Mouse (Mus musculus) limb, embryonic 15.5 days (tissue): ENCODE results near the gene Raet1d. TPM values are rescaled to one million over a fixed set of nuclear protein-coding genes. Genes with fewer than 3 reads are reported as not detected.
A peak's percentile ranks its signal among the peaks of the same experiment; 100 is the strongest.
"Not testable (repeated sequence)": the region's sequence is repeated elsewhere in the genome, so short reads cannot be mapped to it uniquely, and the experiment has no call there.

Source experiments
- ATAC-seq: fragments of 200-750 bp; cut with Nextera tagmentation; 2 replicates; pipeline ENCODE4 v1.8.0; 2017; ENCODE audit warnings: low read depth, moderate TSS enrichment; ENCODE audit not compliant: insufficient number of reproducible peaks, low FRiP score, low TSS enrichment
- H3K27ac ChIP-seq: fragments of 300-500 bp; sonication (generic); 2 replicates; pipeline ENCODE4 v1.5.1; 2015; ENCODE audit warnings: moderate library complexity, mild to moderate bottlenecking, inconsistent platforms
- H3K27me3 ChIP-seq: fragments of 300-500 bp; sonication (generic); 2 replicates; pipeline ENCODE4 v1.6.1; 2015; ENCODE audit warnings: inconsistent platforms
- H3K36me3 ChIP-seq: fragments of 300-500 bp; sonication (generic); 2 replicates; pipeline ENCODE4 v1.6.1; 2015; ENCODE audit warnings: inconsistent platforms
- H3K4me1 ChIP-seq: fragments of 300-500 bp; sonication (generic); 2 replicates; pipeline ENCODE4 v1.6.1; 2015; ENCODE audit warnings: inconsistent platforms
- H3K4me2 ChIP-seq: fragments of 300-500 bp; sonication (generic); 2 replicates; pipeline ENCODE4 v1.6.1; 2015; ENCODE audit warnings: mild to moderate bottlenecking, inconsistent platforms
- H3K4me3 ChIP-seq: fragments of 300-500 bp; sonication (generic); 2 replicates; pipeline ENCODE4 v1.5.1; 2015; ENCODE audit warnings: mild to moderate bottlenecking, inconsistent platforms
- H3K9ac ChIP-seq: fragments of 300-500 bp; sonication (generic); 2 replicates; pipeline ENCODE4 v1.6.1; 2015; ENCODE audit warnings: inconsistent platforms
- H3K9me3 ChIP-seq: fragments of 300-500 bp; sonication (generic); 2 replicates; pipeline ENCODE4 v1.6.1; 2016; ENCODE audit warnings: inconsistent platforms
- WGBS: fragments of 180-500 bp; shearing (Covaris S2); methylation state at CpG from one replicate; pipeline ENCODE4 v1.1.7; 2015; 5-methylcytosine and 5-hydroxymethylcytosine counted together
- polyA plus RNA-seq: library from polyadenylated mRNA; unstranded; fragments of >200 nt; fragmentation: Nextera tagmentation; extraction: Ambion mirVana; gene quantifications from 2 replicates; pipeline ENCODE4 v1.2.1, GENCODE M21; 2015

Gene Raet1d
- 16.1 and 16.9 TPM in 2 replicates for polyA plus RNA-seq

- H3K9me3 ChIP-seq, H3K27ac ChIP-seq, ATAC-seq, H3K36me3 ChIP-seq, H3K9ac ChIP-seq, H3K27me3 ChIP-seq, H3K4me2 ChIP-seq, H3K4me3 ChIP-seq, H3K4me1 ChIP-seq: not testable (repeated sequence)
- WGBS = 67% methylated on average over 3 of the region's 3 CpGs
Observed at GRCm38 (mm10) chr10:22360252-22360651, at the start of gene Raet1d. TSS of gene Raet1d (plus strand) at chr10:22360552.

GRCm38 (mm10) chr10:22322858-22323257 is 37.5 kb upstream of the Raet1d start:
- H3K36me3 ChIP-seq = no peaks in the 10 kb centered on the region
- H3K9ac ChIP-seq = no peak overlapping the region
- no peak overlapping the region for H3K4me3 ChIP-seq
- no peak for ATAC-seq
- H3K27ac ChIP-seq = no peak overlapping the region
- WGBS = 84% methylated on average over 2 of the region's 2 CpGs
- no peaks in the 10 kb centered on the region for H3K4me1 ChIP-seq
- no peaks in the 10 kb centered on the region for H3K9me3 ChIP-seq
- H3K27me3 ChIP-seq = no peaks in the 10 kb centered on the region
- H3K4me2 ChIP-seq = no peak overlapping the region

- H3K4me3 ChIP-seq, H3K4me2 ChIP-seq, H3K4me1 ChIP-seq, ATAC-seq, H3K27me3 ChIP-seq, H3K9me3 ChIP-seq, H3K9ac ChIP-seq, H3K36me3 ChIP-seq, H3K27ac ChIP-seq: not testable (repeated sequence)
- 61% methylated on average over 4 of the region's 4 CpGs for WGBS
Observed at GRCm38 (mm10) chr10:22345721-22346120, 14.6 kb upstream of the Raet1d start.

DNA sequence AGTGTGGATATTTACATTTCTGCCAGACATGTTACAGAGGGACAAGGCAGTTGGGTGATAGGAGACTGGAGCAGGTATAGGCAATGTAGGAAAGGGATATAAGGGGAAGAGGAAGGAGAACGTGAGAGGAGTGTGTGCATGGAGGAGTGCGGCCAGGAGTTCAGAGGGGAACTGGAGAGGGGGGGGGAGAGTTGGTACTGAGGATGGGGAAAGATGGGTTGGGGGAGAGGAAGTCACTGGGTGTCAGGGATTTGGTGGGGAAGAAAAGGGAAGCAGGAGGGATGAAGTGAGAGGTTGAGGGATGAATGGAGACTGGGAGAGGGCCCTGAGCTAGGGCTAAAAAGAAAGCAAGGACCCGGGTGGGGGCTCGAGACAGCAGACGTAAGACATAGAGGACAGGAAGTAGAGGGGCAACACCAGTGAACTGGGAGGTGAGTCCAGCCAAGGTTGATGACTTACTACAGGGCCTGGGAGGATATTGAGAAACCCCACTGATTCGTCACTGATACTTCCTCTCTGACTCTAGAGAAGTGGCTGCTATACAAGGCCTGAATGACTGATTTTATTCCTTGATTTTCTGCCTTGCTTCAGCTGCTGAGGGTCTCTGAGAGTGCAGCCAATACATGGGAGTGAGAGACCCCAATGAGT is 6.7 kb upstream of the Raet1d start:
- ATAC-seq, H3K9ac ChIP-seq, H3K4me3 ChIP-seq, H3K27ac ChIP-seq, H3K27me3 ChIP-seq, H3K9me3 ChIP-seq, H3K4me2 ChIP-seq, H3K4me1 ChIP-seq, H3K36me3 ChIP-seq: not testable (repeated sequence)
- WGBS = 68% methylated on average over 6 of the region's 6 CpGs

DNA sequence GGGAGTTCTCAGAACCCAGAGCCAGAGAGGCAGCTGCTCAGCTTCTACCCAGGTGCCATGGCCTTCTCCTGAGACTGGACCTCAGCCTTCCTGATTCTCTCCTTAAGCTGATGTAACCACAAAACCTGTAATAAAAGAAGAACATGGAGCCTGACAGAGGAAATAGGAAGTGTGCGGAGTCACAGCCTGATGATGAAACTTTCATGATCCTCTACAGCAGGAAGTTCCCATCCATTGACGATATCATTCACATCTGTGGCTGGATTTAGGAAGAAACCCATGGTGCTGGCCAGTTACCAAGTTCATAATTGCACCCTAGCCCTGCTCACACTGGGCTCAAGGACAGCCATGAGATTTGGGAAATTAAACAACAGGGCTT is 6.2 kb upstream of the Raet1d start:
- not testable (repeated sequence) for H3K36me3 ChIP-seq, H3K9me3 ChIP-seq, H3K27me3 ChIP-seq, ATAC-seq, H3K4me1 ChIP-seq, H3K27ac ChIP-seq, H3K4me3 ChIP-seq, H3K9ac ChIP-seq, H3K4me2 ChIP-seq
- WGBS = 65% methylated on average over 2 of the region's 2 CpGs

DNA sequence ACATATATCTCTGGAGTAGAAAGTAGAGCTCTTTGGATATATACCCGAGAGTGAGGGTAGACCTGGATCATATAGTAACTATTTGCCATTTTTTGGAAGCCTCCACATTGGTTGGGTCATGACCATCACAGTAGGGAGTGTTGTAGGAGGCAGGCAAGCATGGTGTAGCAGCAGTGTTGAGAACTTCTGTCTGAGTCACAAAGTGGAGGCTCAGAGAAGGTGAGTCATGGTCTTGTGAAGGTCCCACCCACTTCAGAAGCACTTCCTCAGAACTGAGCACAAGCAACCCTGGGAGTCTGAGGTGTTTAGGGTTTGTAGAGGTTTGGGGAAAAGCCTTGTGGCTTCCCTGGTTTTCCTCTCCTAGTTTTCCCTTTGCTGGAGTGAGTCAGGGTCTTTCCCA is 3.0 kb upstream of the Raet1d start:
- H3K4me1 ChIP-seq, ATAC-seq, H3K4me3 ChIP-seq, H3K27me3 ChIP-seq, H3K4me2 ChIP-seq, H3K27ac ChIP-seq, H3K9ac ChIP-seq, H3K9me3 ChIP-seq, H3K36me3 ChIP-seq: not testable (repeated sequence)
- 65% methylated on average over 1 of the region's 1 CpGs for WGBS

DNA sequence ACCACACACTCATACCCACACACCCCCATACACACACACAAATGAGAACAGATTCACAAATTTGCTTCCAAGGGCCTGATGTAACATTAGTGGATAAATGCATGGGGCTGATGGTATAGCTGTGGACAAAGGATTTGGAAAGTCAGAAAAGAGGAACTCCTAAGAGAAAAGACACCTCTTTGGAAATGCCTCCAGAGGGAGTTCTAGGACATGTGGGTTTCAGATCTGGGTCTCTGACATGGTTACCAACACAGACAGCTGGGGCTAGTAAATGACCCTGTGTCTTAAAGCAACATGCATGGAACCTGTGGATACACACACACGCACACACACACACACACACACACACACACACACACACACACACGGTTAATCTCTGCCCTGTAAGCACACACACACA is 605 bp downstream of the Raet1d start:
- not testable (repeated sequence) for H3K4me1 ChIP-seq, H3K9me3 ChIP-seq, H3K27me3 ChIP-seq, ATAC-seq, H3K9ac ChIP-seq, H3K27ac ChIP-seq, H3K36me3 ChIP-seq, H3K4me2 ChIP-seq, H3K4me3 ChIP-seq
- 36% methylated on average over 2 of the region's 2 CpGs for WGBS

DNA sequence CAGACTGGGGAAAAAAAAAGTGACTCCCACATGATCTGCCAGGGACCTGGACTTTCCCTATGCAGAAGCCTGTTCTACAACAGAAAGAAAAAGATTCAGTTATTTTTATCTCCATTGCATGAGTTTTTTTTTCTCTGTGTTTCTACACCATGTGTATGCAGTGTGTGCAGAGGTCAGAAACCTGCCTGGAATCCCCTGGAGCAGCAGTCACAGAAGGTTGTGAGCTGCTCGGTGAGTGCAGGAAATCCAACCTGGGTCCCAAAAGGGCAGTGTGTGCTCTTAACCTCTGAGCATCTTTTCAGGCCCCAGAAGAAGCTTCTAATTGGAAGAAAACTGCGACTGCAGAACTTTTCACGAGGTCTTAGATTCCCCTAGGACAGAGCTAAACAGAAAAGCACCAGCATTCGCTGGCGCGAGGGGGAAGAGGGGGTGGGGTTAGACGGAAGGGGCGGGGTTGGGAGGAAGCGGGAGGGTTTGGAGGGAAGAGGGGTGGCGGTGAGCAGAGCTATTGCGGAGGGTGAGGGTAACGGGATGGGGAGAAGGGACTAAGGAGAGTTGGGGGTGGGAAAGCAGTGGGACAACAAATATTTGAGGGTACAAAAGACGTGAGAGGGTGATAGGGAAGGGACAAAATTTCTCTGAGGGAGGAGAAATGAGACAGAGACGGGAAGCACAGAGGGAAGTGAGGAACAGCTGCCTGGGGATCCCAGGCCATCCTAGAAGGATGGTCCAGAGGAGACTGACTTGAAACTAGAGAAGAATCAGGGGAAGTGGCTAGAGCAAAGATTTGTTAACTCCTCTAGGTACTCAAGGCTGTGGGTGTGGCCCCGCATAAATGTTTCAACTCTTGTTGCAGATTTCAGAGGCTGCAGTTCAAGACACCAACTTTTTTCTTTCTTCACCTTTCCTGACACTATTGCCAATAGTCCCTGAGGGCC is 1.3 kb downstream of the Raet1d start:
- 0% methylated on average over 9 of the region's 15 CpGs for WGBS
- H3K4me1 ChIP-seq, H3K27ac ChIP-seq, H3K9me3 ChIP-seq, H3K9ac ChIP-seq, H3K27me3 ChIP-seq, H3K36me3 ChIP-seq: not testable (repeated sequence)
- H3K4me3 ChIP-seq = peak overlapping the region; percentile 25
- peak overlapping the region; percentile 33 for H3K4me2 ChIP-seq
- ATAC-seq = peak; percentile 74; the same call in 1 of the 2 replicates

DNA sequence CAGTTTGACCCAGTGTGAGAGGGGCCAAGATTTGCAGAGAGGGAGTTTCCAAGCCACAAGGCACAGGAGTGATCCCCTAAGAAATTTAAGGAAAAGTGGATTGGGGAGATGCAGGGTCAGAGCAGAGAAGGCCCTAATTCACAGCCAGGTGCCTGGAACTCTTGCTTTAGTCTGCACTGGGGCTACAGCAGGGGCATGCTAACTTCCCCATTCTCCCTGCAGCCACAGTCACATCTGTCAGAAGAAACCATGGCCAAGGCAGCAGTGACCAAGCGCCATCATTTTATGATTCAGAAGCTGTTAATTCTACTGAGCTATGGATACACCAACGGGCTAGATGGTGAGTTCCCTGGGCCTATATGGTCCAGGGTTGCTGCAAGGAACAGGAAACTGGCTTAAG is 2.1 kb downstream of the Raet1d start:
- not testable (repeated sequence) for ATAC-seq, H3K27me3 ChIP-seq, H3K36me3 ChIP-seq, H3K4me2 ChIP-seq, H3K4me1 ChIP-seq, H3K9ac ChIP-seq, H3K9me3 ChIP-seq, H3K4me3 ChIP-seq, H3K27ac ChIP-seq
- WGBS = 75% methylated on average over 2 of the region's 2 CpGs

DNA sequence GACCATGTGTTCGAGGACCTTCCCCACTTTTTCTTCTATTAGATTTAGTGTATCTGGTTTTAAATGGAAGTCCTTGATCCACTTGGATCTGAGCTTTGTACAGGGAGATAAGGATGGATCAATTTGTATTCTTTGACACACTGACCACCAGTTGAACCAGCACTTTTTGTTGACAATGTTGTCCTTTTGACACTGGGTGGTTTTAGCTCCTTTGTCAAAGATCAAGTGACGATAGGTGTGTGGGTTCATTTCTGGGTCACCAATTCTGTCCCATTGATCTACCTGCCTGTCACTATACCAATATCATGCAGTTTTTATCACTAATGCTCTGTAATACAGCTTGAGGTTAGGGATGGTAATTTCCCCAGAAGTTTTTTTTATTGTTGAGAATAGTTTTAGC is 4.6 kb downstream of the Raet1d start:
- not testable (repeated sequence) for H3K4me2 ChIP-seq, H3K27ac ChIP-seq, H3K9ac ChIP-seq, ATAC-seq, H3K27me3 ChIP-seq, H3K4me1 ChIP-seq, H3K36me3 ChIP-seq, H3K9me3 ChIP-seq, H3K4me3 ChIP-seq
- WGBS = 86% methylated on average over 2 of the region's 2 CpGs

DNA sequence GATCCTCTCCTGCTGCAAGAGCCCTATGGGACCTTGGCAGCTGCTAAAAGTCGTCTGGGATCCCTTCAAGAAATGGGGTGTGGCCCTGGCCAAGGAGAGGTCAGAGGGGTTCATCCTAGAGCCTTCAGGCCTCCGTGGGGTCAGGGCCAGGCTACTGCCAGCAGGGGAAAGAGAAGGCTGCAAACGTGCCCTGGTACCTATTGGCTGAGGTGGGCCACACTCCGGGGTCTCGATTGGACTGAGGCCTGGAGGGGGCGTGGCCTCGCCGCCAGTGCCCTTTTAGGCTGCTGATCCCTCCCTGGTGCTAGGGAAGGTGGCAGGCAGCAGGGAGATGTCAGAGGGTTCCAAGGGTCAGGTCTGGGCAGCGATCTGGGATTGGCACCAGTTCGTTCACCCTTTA is 20.9 kb downstream of the Raet1d start:
- H3K9me3 ChIP-seq, H3K36me3 ChIP-seq, H3K27ac ChIP-seq, H3K4me2 ChIP-seq, H3K27me3 ChIP-seq, ATAC-seq, H3K9ac ChIP-seq, H3K4me3 ChIP-seq, H3K4me1 ChIP-seq: not testable (repeated sequence)
- WGBS = 4% methylated on average over 7 of the region's 10 CpGs

DNA sequence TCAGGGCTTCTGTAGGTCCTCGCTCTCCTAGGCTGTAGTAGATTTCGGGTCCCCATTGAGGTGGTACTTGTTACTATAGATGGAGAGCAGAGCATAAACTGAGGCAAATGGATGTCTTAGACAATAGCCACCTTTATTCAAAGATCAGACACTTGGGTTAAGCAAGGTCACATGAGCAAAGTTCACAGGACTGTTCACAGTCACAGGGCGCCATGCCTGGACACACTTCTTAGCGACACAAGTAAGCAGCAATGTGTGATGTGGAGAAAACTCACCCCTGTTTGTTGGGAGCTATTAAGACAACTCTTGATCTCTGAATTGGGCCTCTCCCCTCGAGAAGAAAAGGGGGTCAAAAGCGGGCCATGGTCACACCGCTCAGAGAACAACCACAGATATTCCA is 29.8 kb downstream of the Raet1d start:
- H3K4me1 ChIP-seq, H3K9ac ChIP-seq, H3K27ac ChIP-seq, H3K4me3 ChIP-seq, H3K9me3 ChIP-seq, H3K36me3 ChIP-seq, ATAC-seq, H3K27me3 ChIP-seq, H3K4me2 ChIP-seq: not testable (repeated sequence)
- 87% methylated on average over 7 of the region's 7 CpGs for WGBS
